Mouse (Mus musculus): ENCODE measurements around the gene Fah.

Gene Fah

DNA sequence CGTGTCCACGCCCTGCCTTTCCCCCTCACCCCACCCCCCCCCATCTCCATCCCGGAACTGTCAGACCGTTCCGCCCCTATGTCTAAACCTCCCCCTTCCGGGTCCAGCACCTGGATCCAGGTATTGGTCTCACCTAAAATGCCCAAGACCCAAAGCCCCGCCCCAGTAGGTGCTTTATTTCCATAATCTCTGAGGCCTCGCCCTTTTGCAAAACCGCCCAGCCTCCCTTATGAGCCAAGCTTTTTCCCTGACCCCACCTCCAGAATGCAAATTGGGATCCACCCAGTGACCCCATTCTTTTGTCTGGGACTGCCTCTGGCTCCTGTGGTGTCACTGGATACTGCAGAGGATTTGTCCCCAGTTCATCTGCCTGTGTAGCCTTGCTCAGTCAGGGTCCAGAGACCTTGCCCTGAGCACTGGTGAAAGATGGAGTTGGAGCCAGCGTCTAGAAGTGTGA lies at the start of gene Fah:
Fah (minus strand) TSS at position 430 of the 457 bp plus-strand sequence.
- no peak for DNase-seq (ENCODE audit: extremely low read depth, low read depth)

DNA sequence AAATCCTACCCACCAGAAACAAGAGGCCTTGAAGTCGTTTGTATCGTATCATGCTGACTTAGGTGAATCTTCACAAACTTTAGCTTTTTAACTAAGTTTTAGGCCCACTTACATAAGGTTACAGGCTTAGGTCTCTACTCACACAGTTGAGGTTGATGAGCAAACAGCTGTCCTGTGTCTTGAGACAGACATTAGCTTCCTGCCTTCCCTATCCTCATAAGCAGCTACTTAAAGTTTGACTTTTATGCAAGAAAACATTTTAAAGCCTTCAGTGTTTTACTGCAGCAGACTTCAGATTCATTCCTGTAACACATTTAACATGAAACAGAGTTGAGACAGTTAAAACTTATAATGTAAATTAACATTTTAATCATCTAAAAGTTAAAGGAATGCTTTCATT lies 46.2 kb upstream of the Fah start:
- DNase-seq (ENCODE audit: extremely low read depth, low read depth): no peak

DNA sequence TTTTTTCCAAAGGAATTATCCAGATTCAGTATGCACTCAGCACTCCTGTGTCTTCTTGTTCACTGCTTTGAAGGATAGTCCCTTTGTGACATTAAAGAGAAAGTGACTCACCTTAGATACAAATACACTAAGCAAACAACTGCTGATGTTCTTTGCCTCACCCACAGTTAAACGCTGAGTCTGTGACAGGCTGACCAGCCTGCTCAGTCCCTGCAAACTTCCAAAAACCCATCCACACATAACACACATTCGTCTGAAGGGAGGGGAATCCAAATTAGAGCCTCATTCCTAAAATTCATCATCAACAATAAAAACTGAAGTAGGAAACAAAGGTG lies 45.4 kb upstream of the Fah start:
- no peak for DNase-seq (ENCODE audit: extremely low read depth, low read depth)

DNA sequence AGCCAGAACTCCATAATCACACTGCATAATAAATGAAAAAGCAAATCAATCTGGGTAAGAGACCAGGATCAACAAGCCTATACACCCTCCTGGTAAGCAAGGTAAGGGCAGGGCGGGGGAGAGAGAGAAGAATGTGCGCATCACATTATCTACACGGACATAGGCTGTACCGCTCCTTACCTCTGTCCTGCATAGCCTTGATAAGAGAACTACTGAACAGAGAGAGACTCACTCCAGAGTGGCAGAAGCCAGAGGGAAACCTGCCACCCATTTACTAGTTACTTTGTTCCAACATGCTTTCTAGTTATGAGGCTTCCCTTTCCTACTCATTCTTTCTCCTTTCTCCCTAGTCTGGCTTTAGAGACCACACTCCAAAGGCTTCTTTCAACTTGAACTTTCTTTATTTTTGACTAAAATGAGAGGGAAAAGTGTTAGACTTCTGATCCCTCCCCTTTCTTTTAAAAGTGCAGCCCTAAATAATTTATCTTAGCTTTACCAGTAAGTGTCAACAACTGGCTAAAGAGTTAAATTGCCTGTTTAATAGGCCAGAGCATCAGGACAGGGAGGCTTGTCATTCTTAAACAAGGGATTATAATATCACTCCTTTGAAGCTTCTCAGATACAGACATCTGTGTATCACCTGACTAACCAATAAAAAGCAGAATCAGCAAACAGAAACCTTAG lies 44.9 kb upstream of the Fah start:
- peak; percentile 85 for DNase-seq (ENCODE audit: extremely low read depth, low read depth)

DNA sequence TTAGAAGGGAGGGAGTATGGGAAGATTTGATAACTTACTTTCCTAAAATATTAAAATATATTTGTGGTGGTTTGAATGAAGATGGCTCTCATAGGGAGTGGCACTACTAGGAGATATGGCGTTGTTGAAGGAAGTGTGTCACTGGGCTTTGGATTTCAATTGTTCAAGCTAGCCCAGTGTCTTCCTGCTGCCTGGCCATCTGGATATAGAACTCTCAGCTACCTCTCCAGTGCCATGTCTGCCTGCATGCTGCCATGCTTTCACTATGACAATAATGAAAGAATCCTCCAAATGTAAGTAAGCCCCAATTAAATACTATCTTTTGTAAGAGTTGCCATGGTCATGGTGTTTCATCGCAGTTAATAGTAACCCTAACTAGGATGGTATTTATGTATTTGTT lies 42.5 kb upstream of the Fah start:
- no peak for DNase-seq (ENCODE audit: extremely low read depth, low read depth)

DNA sequence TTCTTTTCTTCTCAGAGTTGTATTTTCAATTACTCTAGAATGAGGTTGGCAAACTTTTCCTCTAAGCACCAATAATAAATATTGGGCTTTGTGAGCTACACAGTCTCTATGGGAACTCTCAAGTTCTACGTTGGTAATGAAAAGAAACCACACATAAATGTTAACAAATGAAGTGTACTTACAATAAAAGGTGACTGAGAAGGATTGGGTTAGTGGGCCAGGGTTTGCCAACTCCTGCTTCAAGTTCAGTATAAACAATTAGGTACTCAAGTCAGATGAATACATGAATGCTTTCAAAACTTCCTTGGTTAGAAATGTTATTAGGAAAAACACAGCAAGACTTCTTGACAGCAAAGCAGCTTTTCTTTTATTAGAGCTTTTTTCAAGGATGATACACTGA lies 39.7 kb upstream of the Fah start:
- DNase-seq (ENCODE audit: extremely low read depth, low read depth): no peak

DNA sequence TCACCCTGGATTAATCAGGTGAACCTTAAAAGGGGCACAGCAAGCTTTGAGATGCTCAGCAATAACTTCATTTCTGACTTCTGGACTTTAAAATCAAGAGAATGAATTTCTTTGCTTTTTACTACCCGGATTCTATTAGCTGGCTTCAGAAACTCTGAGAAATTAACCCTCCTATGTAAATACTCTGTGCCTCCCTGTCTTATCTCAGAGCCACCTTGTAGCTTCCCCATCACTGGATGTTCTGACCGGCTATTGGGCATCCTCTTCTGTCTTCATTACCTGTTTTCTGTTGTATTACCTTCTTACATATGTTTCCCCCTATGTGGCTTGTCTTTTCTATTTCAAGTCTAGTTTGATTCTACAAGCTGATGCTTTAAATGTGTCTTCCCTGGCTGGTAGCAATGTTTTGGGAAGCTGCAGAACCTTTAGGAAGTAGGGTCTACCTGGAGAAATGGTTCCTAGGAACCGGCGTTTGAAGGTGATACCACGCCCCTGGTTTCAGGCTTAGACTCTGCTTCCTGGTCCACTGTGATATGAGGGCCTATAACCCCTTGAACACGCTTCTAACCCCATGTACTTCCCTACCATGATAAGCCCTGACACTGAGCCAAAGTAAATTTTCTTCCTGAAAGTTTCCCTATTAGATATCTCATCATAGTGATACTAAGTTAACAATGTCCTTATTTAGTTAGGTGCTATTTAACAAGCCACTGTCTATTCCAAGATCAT lies 36.9 kb upstream of the Fah start:
- DNase-seq (ENCODE audit: extremely low read depth, low read depth): no peak

DNA sequence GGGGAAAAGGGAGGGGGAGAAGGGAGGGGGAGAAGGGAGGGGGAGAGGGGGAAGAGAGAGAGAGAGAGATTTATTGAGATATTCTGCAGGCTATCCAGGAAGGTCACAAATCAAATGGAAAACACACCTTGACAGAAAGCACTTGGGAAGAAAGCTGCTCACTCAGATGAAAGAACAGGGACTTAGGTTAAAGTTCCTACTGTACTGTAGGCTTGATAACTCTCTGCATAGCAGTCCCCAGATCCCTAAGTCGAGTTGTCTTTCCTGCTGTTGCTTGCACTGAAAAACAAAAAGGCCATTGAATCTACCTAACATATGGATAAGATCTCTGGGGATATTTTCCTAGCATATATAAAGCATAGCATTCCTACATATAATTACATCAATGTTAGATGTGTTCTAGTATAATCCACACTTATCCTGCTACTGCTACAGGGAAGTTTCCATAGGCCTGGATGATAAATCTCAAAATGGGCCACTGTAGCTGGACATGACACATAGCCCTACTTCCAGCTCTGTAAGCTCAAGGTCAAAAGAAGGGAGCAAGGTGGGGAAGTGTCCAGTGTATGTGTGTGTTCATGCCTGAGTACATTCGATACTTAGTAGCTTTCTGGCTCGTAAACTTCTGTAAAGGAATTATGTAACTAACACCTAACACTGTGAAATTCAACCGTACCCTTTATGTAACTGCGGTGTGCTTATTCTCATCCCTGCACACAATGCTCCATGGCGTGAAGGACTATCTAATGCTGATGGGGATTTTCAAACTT lies 35.8 kb upstream of the Fah start:
- DNase-seq (ENCODE audit: extremely low read depth, low read depth): no peak

DNA sequence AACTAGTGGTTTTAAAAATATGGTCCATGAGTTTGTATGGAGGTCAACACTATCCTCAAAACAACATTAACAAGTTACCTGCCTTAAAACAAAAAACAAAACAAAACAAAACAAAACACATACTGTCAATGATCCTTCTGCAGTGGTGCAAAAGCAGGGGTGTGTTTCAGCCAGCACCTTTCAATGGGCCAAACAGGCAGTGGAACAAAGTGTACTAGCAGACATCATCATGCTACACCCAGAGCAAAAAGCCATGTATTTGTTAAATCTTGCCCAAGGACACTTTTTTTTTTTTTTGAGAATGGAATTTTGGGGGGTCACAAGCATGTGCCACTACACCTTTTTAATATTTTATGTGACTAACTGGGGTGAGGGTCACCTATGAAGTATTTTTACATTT lies 30.4 kb upstream of the Fah start:
- DNase-seq (ENCODE audit: extremely low read depth, low read depth): no peak

DNA sequence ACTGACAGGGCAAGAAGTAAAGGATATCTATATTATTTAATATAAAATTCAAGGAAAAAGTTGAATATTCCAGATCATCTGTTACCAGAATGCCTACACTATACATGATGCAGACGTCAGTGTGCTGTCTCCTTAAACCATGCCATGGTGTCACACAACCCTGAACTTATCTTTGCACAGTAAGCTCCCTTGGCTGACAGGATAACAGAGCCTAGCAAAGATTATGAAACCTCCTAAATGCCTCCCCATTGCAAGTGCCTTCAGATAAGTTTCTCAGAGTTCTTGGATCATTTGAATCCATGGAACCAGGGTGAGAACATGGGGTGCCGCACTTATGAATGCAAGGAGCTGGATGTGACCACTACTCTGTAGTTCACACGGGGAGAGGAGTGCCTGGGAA lies 25.4 kb upstream of the Fah start:
- DNase-seq (ENCODE audit: extremely low read depth, low read depth): no peak

DNA sequence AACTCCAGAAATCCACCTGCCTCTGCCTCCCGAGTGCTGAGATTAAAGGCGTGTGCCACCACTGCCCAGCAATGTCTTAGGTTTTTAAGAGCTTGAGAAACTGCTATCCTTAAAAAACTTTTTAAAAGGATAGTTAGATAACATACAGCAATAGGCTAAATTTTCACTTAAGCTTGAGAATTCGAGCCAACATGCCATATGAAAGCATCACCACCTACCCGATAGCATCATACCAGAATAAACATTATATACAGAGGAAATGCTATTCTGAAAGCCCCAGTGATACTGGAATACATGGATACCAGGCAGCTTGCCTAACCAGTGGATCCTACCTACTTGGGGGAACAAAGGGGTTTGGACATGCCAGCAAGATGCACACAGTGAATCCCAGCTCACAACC lies 17.2 kb upstream of the Fah start:
- DNase-seq (ENCODE audit: extremely low read depth, low read depth): no peak

DNA sequence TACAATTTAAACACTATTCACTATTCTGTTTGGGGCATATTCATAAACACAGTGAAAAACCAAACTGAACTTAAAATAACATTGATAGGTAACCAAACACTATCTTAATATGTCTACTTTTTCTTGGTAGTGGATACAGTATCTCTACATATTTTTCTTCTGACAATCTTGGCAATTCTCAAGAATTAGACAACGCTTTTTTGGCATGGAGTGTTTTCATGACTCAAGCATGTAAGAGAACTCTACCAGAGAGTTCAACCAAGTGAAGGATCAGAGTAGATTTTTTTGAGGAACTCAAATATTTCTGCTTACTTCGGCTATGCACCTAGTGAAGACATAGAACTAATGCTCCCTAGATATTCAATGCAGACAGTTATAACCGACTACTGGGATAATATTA lies 14.4 kb upstream of the Fah start:
- no peak for DNase-seq (ENCODE audit: extremely low read depth, low read depth)

DNA sequence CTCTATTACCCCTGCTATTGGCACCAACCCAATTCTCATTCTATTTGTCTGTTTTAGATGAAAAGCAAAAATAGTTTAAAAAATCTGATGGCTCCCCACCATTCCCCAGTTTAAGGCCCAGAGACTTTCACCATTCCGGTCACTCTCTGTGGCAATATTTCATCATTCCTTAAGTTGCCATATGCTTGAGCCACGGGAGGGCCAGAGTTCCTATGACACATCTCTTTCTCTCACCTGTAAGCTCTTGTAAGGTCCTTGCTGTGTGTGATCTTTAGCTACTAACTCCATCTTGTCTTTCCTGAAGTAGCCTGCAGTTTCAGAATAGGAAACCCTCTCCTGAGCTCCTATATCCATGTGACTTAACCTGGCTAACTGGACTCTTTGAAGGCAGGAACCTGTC lies 12.4 kb upstream of the Fah start:
- no peak for DNase-seq (ENCODE audit: extremely low read depth, low read depth)

DNA sequence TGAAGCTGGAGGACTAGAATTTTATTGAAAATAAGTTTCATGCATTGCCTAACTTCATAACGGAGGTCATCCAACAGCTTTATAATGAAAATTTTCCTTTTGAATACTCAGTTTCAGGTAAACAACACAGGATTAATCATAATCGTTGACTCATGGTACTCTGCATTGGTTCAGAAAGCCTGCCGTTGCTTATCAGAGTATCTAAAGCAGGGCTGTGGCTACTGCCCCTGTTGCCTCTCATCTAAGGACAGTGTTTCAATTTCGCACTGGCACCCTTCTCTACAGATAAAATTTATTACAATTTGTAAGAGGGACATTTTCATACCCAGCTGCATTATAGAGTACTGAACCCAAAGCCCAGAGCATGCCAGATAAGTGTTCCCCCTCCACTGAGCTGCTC lies 5.9 kb upstream of the Fah start:
- no peak for DNase-seq (ENCODE audit: extremely low read depth, low read depth)

DNA sequence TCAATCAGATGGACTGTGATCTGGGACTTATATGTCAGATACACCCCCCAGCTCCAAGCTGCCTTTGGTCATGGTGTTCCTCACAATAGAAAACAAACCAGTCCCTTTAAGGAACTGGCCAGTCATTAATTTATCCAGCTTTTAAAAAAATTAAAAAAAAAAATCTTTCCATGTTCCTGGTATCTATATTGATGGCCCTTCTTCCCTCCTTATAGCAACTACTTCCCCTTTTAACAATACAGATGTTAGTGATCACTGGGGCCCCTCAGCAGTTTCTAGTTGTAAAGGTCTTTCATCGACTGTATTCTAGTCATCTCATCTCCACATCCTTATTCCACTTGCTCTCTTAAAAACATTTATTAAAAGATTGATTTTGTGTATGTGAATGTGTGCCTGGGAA lies 5.1 kb upstream of the Fah start:
- DNase-seq (ENCODE audit: extremely low read depth, low read depth): peak; percentile 22

DNA sequence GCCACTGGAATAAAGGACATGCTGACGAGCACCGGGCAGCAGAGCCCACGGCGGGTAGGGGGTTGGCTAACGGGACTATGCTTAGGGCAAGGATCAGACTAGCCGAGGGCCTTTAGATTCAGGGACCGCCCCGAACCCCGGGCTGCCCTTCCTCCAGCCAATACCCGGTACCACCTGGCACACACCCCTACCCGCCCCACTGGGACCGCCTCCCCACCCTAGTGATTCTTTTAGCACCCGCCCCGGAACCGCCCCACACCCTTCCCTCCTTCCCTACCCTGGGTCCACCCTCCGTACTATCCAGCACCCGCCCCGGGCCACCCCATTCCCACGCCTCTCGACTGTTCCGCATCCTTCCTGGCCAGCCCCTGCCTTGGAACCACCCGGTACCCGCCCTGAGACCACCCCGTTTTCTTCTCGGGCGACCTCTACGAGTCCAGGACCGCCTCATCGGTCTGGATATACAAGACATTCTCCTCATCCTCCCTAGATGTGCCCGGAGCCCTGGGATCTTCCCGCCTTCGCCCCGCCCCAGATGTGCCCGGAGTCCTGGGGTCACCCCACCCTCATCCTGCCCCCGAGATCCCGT lies 724 bp downstream of the Fah start:
- no peak for DNase-seq (ENCODE audit: extremely low read depth, low read depth)

DNA sequence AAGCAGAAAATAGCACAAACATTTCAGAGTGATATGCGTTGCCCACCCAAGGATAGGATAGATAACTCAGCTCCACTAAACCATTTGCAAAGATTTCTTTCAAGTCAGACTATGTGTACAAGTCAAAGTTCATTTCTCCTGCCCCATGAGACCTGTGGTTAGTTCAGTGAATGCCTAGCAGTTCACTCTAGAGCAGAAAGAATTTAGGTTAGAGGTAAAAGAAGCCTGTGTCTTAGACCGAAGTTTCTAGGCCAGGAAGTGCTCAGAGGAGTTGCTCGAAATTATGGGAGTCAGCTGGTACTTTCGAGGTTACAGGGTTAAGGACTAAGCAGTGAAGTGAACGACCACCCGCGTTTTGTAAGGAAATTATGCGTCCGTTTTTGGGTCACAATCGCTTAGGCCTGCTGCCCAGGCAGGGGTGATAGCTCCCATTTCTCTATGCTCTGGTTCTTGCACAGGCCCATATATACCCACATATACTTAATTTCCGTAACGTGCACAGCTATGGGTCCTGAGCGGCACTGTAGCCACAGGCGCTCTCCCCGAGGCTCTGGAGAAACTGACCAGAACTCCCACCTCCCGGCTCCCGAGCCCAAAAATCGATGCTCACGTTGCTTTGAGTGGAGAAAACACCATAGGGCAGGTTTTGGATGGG lies 1.4 kb downstream of the Fah start:
- DNase-seq (ENCODE audit: extremely low read depth, low read depth): no peak

DNA sequence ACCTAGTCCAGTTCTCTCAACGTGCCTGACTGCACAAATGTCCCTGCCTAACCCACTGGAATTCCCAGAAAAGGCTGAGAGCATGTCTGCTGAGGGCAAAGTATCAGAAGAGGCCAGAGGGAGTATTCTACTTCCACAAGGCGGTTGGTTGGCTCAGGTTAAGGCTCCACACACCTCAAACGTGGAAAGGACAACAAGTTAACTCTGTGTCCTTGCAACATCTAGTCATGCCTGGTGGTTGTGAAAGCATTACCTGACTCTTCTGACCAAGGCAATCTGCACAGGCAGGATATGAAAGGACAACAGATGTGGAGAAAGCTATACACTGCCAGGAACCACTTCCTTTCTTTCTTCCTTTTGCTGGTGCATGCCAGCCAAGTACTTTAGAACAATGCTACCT lies 2.0 kb downstream of the Fah start:
- no peak for DNase-seq (ENCODE audit: extremely low read depth, low read depth)

DNA sequence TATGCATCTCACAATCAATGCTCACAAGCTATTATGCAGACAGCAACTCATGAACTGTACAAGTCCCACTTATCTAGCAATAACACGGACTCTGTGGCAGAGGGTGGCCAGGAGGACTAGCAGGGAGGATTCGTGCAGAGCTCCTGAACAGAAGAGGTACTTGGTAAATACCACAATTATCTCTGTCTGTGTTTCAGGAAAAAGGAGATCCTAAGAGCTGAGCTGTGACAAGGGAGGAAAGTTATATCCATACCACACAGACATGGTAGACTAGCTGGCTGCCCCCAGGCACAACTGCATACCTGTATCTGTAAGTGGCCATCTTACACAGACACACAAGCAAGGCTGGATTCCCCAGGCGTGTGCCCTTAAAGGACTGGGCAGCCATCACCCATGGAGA lies 5.2 kb downstream of the Fah start:
- DNase-seq (ENCODE audit: extremely low read depth, low read depth): no peak

DNA sequence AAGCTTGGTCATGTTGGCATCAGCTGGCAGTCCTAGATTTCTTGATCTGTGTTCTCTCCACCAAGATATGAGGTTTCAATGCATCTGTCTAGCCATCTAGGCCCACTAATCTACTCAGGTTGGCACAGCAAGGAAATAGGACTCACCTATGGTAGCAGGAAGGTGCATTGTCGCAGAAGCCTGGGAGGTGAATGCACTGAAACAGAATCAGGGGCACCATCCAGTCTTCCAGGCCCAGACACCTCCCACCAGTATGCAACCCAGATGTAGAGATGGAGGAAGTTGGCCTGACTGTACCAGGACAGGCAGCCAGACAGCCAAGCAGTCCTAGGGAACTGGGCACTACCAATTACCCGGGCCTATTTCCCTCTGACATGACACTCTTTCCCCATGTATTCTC lies 5.9 kb downstream of the Fah start:
- no peak for DNase-seq (ENCODE audit: extremely low read depth, low read depth)

DNA sequence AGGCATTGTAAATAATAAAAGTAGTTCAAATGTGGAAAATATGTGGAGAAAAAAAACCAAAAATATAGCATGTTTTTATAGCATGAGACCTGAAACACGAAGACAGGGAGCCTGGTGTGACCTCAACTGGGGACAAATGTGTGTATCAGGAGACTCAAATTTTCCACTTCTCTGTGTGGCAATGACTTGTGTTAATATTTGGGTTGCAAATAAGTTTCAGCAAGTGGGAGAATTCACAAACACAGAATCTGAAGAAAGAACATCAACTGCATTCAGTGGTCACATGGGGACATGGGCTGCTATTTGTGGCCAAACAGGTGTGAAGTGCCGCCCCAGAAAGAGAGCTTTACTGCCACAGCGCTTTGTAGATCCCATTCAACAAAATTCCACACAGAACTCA lies 9.9 kb downstream of the Fah start:
- DNase-seq (ENCODE audit: extremely low read depth, low read depth): no peak

DNA sequence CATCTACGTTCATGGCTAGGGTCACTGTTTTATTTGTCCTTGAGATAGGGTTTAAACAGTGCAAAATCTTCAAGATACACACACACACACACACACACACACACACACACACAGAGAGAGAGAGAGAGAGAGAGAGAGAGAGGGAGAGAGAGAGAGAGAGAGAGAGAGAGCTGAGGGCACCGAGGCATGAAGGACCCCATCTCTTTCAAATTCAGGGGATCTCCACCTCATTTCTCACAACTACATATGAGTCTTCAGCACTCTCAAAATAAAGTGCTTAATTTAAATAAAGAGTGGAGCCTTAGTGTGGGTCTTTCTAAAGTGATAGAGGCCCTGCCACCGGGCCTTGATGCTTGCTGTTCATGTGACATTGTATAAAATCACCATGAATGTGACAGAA lies 10.5 kb downstream of the Fah start:
- DNase-seq (ENCODE audit: extremely low read depth, low read depth): no peak
